Mouse (Mus musculus): ENCODE measurements around the gene Eef1akmt2. TPM values are rescaled to one million over a fixed set of nuclear protein-coding genes. Genes with fewer than 3 reads are reported as not detected.

Gene Eef1akmt2
- polyA plus RNA-seq, 1 experiment from 2014 or later = 42.7 TPM

- in situ Hi-C loops (cut with MboI; ENCODE audit: low pct_unique_long_range_greater_than_20kb) = no loop called here
- H3K27me3 ChIP-seq = no peaks in the 10 kb centered on the region
- ATAC-seq (no peak), DNase-seq (ENCODE audit: low read depth, low spot score) (no peak)
- no peak for TF ChIP-seq CTCF (IDR thresholded peaks at IDR 0.05)
- ChIA-PET POLR2A (no interaction called here), CTCF (interaction anchor here (1.1 to 1.5 kb wide), 2 partner anchors 13 to 24 kb away, joined by 3 to 4 read pairs; no protein-coding TSS in a partner anchor)
Measured at GRCm38 (mm10) chr7:132824346-132825022, 28.0 kb downstream of the Eef1akmt2 start.

GRCm38 (mm10) chr7:132823832-132824231 lies 28.6 kb downstream of the Eef1akmt2 start:
- in situ Hi-C loops (cut with MboI; ENCODE audit: low pct_unique_long_range_greater_than_20kb) = no loop called here
- ChIA-PET POLR2A (no interaction called here), CTCF (interaction anchor here (1.1 to 1.5 kb wide), 2 partner anchors 13 to 25 kb away, joined by 3 to 4 read pairs; no protein-coding TSS in a partner anchor)
- ATAC-seq (no peak), DNase-seq (ENCODE audit: low read depth, low spot score) (no peak)
- no peak for TF ChIP-seq CTCF (IDR thresholded peaks at IDR 0.05)
- no peaks in the 10 kb centered on the region for H3K27me3 ChIP-seq

GRCm38 (mm10) chr7:132820692-132821091 lies 31.8 kb downstream of the Eef1akmt2 start:
- DNase-seq (ENCODE audit: low read depth, low spot score) (no peak), ATAC-seq (no peak)
- H3K27me3 ChIP-seq = no peaks in the 10 kb centered on the region
- ChIA-PET CTCF (no interaction called here), POLR2A (no interaction called here)
- TF ChIP-seq CTCF (IDR thresholded peaks at IDR 0.05) = no peak
- in situ Hi-C loops (cut with MboI; ENCODE audit: low pct_unique_long_range_greater_than_20kb) = no loop called here

GRCm38 (mm10) chr7:132817056-132817455 lies 35.4 kb downstream of the Eef1akmt2 start:
- no peaks in the 10 kb centered on the region for H3K27me3 ChIP-seq
- in situ Hi-C loops (cut with MboI; ENCODE audit: low pct_unique_long_range_greater_than_20kb) = loop anchor here (10.0 kb wide), 1 partner anchor 242 kb away; the partner anchor contains the start of gene Oat
- TF ChIP-seq CTCF (IDR thresholded peaks at IDR 0.05) = no peak
- ATAC-seq (no peak), DNase-seq (ENCODE audit: low read depth, low spot score) (no peak)
- ChIA-PET CTCF (interaction anchor here (0.8 kb wide), 1 partner anchor 10 kb away, joined by 3 read pairs; no protein-coding TSS in a partner anchor), POLR2A (interaction anchor here (0.6 to 0.7 kb wide), 4 partner anchors 9 to 162 kb away, joined by 3 read pairs; no protein-coding TSS in a partner anchor)

GRCm38 (mm10) chr7:132816528-132816927 lies 35.9 kb downstream of the Eef1akmt2 start:
- ATAC-seq (no peak), DNase-seq (ENCODE audit: low read depth, low spot score) (no peak)
- no peak for TF ChIP-seq CTCF (IDR thresholded peaks at IDR 0.05)
- no peaks in the 10 kb centered on the region for H3K27me3 ChIP-seq
- CTCF ChIA-PET = interaction anchor here (0.8 to 1.6 kb wide), 2 partner anchors 10 to 160 kb away, joined by 3 to 6 read pairs; no protein-coding TSS in a partner anchor
- in situ Hi-C loops (cut with MboI; ENCODE audit: low pct_unique_long_range_greater_than_20kb) = loop anchor here (10.0 kb wide), 1 partner anchor 242 kb away; the partner anchor contains the start of gene Oat
- POLR2A ChIA-PET = interaction anchor here (0.6 to 0.7 kb wide), 3 partner anchors 10 to 126 kb away, joined by 3 read pairs; no protein-coding TSS in a partner anchor

GRCm38 (mm10) chr7:132815081-132815480 lies 37.4 kb downstream of the Eef1akmt2 start:
- POLR2A ChIA-PET = interaction anchor here (0.8 kb wide), 1 partner anchor 89 kb away, joined by 3 read pairs; no protein-coding TSS in a partner anchor
- H3K27me3 ChIP-seq = no peaks in the 10 kb centered on the region
- in situ Hi-C loops (cut with MboI; ENCODE audit: low pct_unique_long_range_greater_than_20kb) = loop anchor here (10.0 kb wide), 1 partner anchor 240 kb away; the partner anchor contains the start of gene Oat
- CTCF ChIA-PET = interaction anchor here (0.9 to 1.9 kb wide), 8 partner anchors 33 to 159 kb away, joined by 3 to 6 read pairs (median 4); no protein-coding TSS in a partner anchor
- ATAC-seq = no peak
- no peak for TF ChIP-seq CTCF (IDR thresholded peaks at IDR 0.05)
- no peak for DNase-seq (ENCODE audit: low read depth, low spot score)

GRCm38 (mm10) chr7:132814089-132814450 lies 38.4 kb downstream of the Eef1akmt2 start:
- ATAC-seq (peak; percentile 36), DNase-seq (ENCODE audit: low read depth, low spot score) (no peak)
- ChIA-PET POLR2A (interaction anchor here (1.2 to 1.5 kb wide), 3 partner anchors 12 to 142 kb away, joined by 3 to 4 read pairs (median 3); no protein-coding TSS in a partner anchor), CTCF (interaction anchor here (1.1 to 1.9 kb wide), 5 partner anchors 34 to 158 kb away, joined by 3 to 6 read pairs (median 4); no protein-coding TSS in a partner anchor)
- TF ChIP-seq CTCF (IDR thresholded peaks at IDR 0.05) = no peak
- in situ Hi-C loops (cut with MboI; ENCODE audit: low pct_unique_long_range_greater_than_20kb) = loop anchor here (10.0 kb wide), 1 partner anchor 239 kb away; the partner anchor contains the start of gene Oat
- H3K27me3 ChIP-seq = no peaks in the 10 kb centered on the region

GRCm38 (mm10) chr7:132813416-132814088 lies 38.9 kb downstream of the Eef1akmt2 start, which contains the start of gene Fam53b:
TSS of gene Fam53b (minus strand) at chr7:132813886.
- ATAC-seq (peak; percentile 46), DNase-seq (ENCODE audit: low read depth, low spot score) (no peak)
- no peaks in the 10 kb centered on the region for H3K27me3 ChIP-seq
- no peak for TF ChIP-seq CTCF (IDR thresholded peaks at IDR 0.05)
- in situ Hi-C loops (cut with MboI; ENCODE audit: low pct_unique_long_range_greater_than_20kb) = loop anchor here (10.0 kb wide), 1 partner anchor 239 kb away; the partner anchor contains the start of gene Oat
- ChIA-PET CTCF (interaction anchor here (1.1 to 1.9 kb wide), 4 partner anchors 35 to 158 kb away, joined by 3 to 6 read pairs (median 4); no protein-coding TSS in a partner anchor), POLR2A (interaction anchor here (1.2 to 1.5 kb wide), 3 partner anchors 12 to 142 kb away, joined by 3 to 4 read pairs (median 3); no protein-coding TSS in a partner anchor)

- DNase-seq (ENCODE audit: low read depth, low spot score) (no peak), ATAC-seq (peak; percentile 34)
- no peak for TF ChIP-seq CTCF (IDR thresholded peaks at IDR 0.05)
- POLR2A ChIA-PET = interaction anchor here (1.2 to 1.5 kb wide), 4 partner anchors 11 to 156 kb away, joined by 3 to 4 read pairs (median 4); no protein-coding TSS in a partner anchor
- in situ Hi-C loops (cut with MboI; ENCODE audit: low pct_unique_long_range_greater_than_20kb) = loop anchor here (10.0 kb wide), 1 partner anchor 238 kb away; the partner anchor contains the start of gene Oat
- no peaks in the 10 kb centered on the region for H3K27me3 ChIP-seq
- CTCF ChIA-PET = interaction anchor here (1.1 to 5.3 kb wide), 5 partner anchors 83 to 159 kb away, joined by 3 to 68 read pairs (median 3); no protein-coding TSS in a partner anchor
Measured at GRCm38 (mm10) chr7:132812619-132813415, 39.7 kb downstream of the Eef1akmt2 start.

Data from Patski (cell line).